Mouse (Mus musculus): ENCODE results near the gene Rai2.

DNA sequence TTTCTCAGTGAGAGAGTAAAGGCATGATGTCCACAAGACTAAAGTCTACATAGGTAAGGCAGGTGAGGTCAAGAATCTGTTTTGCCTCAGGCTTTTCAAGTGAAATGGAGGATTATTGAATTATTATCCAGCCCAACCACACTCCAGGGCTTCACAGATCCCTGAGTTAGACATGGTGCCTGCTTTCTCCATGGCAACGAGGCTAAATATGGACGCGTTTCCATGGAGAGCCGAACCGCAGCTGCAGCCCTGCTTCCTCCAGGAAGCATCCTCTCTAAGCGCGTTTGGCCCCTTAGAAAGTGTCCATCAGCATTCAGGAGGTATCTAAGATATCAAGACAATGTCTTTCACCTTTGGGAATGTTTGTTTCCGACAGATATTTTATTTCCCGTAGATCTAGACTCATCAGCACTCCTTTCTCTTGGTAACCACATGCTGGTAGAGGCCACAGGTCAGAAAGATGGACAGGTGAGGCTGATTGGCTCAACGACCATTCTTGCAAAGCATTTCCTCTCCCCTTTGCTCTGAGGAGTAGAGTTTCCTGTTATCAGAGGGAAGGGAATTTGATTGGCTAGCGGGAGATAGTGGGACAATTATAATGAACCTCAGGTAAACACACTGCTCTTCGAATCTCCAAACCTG lies 59.6 kb downstream of the Rai2 start:
- no peak for TF ChIP-seq CTCF (IDR thresholded peaks at IDR 0.05; ENCODE audit: low read depth, low read length)
- TF ChIP-seq TAL1 (conservative IDR thresholded peaks at IDR 0.05; ENCODE audit: low read depth, low read length): no peak
- no peak for TF ChIP-seq GATA1 (IDR thresholded peaks at IDR 0.05; ENCODE audit: borderline replicate concordance, low read length)
- TF ChIP-seq POLR2AphosphoS5 (IDR thresholded peaks at IDR 0.05; ENCODE audit: insufficient replicate concordance, low read depth, low read length): no peak
- TF ChIP-seq GATA2 (IDR thresholded peaks at IDR 0.05; ENCODE audit: borderline replicate concordance, low read depth, low read length): no peak

All from G1E (cell line).